Mouse (Mus musculus): Measurements from ENCODE around the gene Actn1.

Gene Actn1

GRCm38 (mm10) chr12:80218784-80219183 lies 41.4 kb downstream of the Actn1 start:
- ChIA-PET POLR2A (interaction anchor here in 2 of 4 experiments (0.9 to 16.3 kb wide), 13 partner anchors 9 to 100 kb away, joined by 3 to 471 read pairs (median 3); partner anchors contain the start of gene Actn1 (in 2 of the 2)), CTCF (interaction anchor here in 2 of 4 experiments (0.6 to 2.0 kb wide), 3 partner anchors 15 to 21 kb away, joined by 3 to 7 read pairs (median 3); no protein-coding TSS in a partner anchor)

- ChIA-PET POLR2A (interaction anchor here in 3 of 4 experiments (0.6 to 16.3 kb wide), 20 partner anchors 8 to 408 kb away, joined by 3 to 471 read pairs (median 3); partner anchors contain the start of gene Actn1 (in 3 of the 3)), CTCF (interaction anchor here in 3 of 4 experiments (0.7 to 2.7 kb wide), 4 partner anchors 18 to 21 kb away, joined by 3 to 11 read pairs (median 6); no protein-coding TSS in a partner anchor)
Measured at GRCm38 (mm10) chr12:80218045-80218611, 42.0 kb downstream of the Actn1 start.

GRCm38 (mm10) chr12:80217049-80217448 lies 43.1 kb downstream of the Actn1 start:
- ChIA-PET POLR2A (interaction anchor here (0.6 to 16.3 kb wide), 44 partner anchors 8 to 1175 kb away, joined by 3 to 471 read pairs (median 5); partner anchors contain the start of genes Actn1 (in 3 of the 4), Galnt16 (in 1 of the 4) and Zfp36l1 (in 1 of the 4)), CTCF (interaction anchor here (0.5 to 2.7 kb wide), 11 partner anchors 13 to 668 kb away, joined by 3 to 11 read pairs (median 4); no protein-coding TSS in a partner anchor)

GRCm38 (mm10) chr12:80216258-80216881 lies 43.8 kb downstream of the Actn1 start:
- ChIA-PET POLR2A (interaction anchor here (0.6 to 16.3 kb wide), 51 partner anchors 8 to 1175 kb away, joined by 3 to 471 read pairs (median 5); partner anchors contain the start of genes Actn1 (in 3 of the 4), Galnt16 (in 1 of the 4), Srsf5 (in 1 of the 4) and Zfp36l1 (in 1 of the 4)), CTCF (interaction anchor here (0.5 to 2.7 kb wide), 11 partner anchors 14 to 669 kb away, joined by 3 to 11 read pairs (median 4); no protein-coding TSS in a partner anchor)

- POLR2A ChIA-PET: interaction anchor here in 2 of 4 experiments (1.7 to 16.3 kb wide), 4 partner anchors 10 to 46 kb away, joined by 8 to 471 read pairs (median 62); partner anchors contain the start of gene Actn1 (in 2 of the 2)
- CTCF ChIA-PET: interaction anchor here in 1 of 4 experiments (0.6 kb wide), 1 partner anchor 17 kb away, joined by 3 read pairs; no protein-coding TSS in a partner anchor
Measured at GRCm38 (mm10) chr12:80213810-80214209, 46.4 kb downstream of the Actn1 start.

GRCm38 (mm10) chr12:80213263-80213662 lies 46.9 kb downstream of the Actn1 start:
- POLR2A ChIA-PET: interaction anchor here in 2 of 4 experiments (6.7 to 16.3 kb wide), 2 partner anchors 17 to 29 kb away, joined by 98 to 471 read pairs; partner anchors contain the start of gene Actn1 (in 1 of the 2)

GRCm38 (mm10) chr12:80210791-80211612 lies 49.2 kb downstream of the Actn1 start:
- POLR2A ChIA-PET: interaction anchor here in 3 of 4 experiments (0.6 to 2.7 kb wide), 25 partner anchors 9 to 112 kb away, joined by 3 to 13 read pairs (median 4); partner anchors contain the start of gene Actn1 (in 1 of the 3)
- CTCF ChIA-PET: interaction anchor here in 3 of 4 experiments (0.7 to 2.8 kb wide), 5 partner anchors 10 to 183 kb away, joined by 3 to 10 read pairs (median 3); no protein-coding TSS in a partner anchor

More at GRCm38 (mm10) chr12:80213263-80213662, 46.9 kb downstream of the Actn1 start:
- CTCF ChIA-PET: interaction anchor here in 1 of 4 experiments (0.5 to 0.6 kb wide), 2 partner anchors 16 to 48 kb away, joined by 3 to 4 read pairs; no protein-coding TSS in a partner anchor

- ChIA-PET CTCF (interaction anchor here in 3 of 4 experiments (0.6 to 2.8 kb wide), 7 partner anchors 9 to 1301 kb away, joined by 3 to 10 read pairs (median 3); no protein-coding TSS in a partner anchor), POLR2A (interaction anchor here in 3 of 4 experiments (0.5 to 2.7 kb wide), 36 partner anchors 8 to 511 kb away, joined by 3 to 14 read pairs (median 4); partner anchors contain the start of gene Actn1 (in 1 of the 3))
Measured at GRCm38 (mm10) chr12:80209914-80210313, 50.3 kb downstream of the Actn1 start.

GRCm38 (mm10) chr12:80208126-80208820 lies 51.9 kb downstream of the Actn1 start:
- ChIA-PET CTCF (interaction anchor here in 2 of 4 experiments (2.7 to 2.8 kb wide), 2 partner anchors 7 to 11 kb away, joined by 9 to 10 read pairs; no protein-coding TSS in a partner anchor), POLR2A (interaction anchor here in 3 of 4 experiments (0.6 to 1.8 kb wide), 4 partner anchors 9 to 80 kb away, joined by 3 to 7 read pairs (median 4); no protein-coding TSS in a partner anchor)

GRCm38 (mm10) chr12:80203284-80203683 lies 56.9 kb downstream of the Actn1 start:
- POLR2A ChIA-PET: interaction anchor here in 3 of 4 experiments (0.7 to 1.6 kb wide), 7 partner anchors 13 to 35 kb away, joined by 3 to 5 read pairs (median 3); no protein-coding TSS in a partner anchor
- CTCF ChIA-PET: interaction anchor here in 2 of 4 experiments (0.6 to 0.8 kb wide), 3 partner anchors 24 to 563 kb away, joined by 5 to 11 read pairs (median 9); no protein-coding TSS in a partner anchor

GRCm38 (mm10) chr12:80199738-80200137 lies 60.4 kb downstream of the Actn1 start:
- CTCF ChIA-PET: interaction anchor here (0.5 to 2.5 kb wide), 19 partner anchors 10 to 845 kb away, joined by 3 to 10 read pairs (median 3); no protein-coding TSS in a partner anchor
- POLR2A ChIA-PET: interaction anchor here in 3 of 4 experiments (0.5 to 5.7 kb wide), 15 partner anchors 10 to 126 kb away, joined by 3 to 26 read pairs (median 4); partner anchors contain the start of gene Actn1 (in 2 of the 3)

- ChIA-PET CTCF (interaction anchor here (0.6 to 3.5 kb wide), 20 partner anchors 11 to 197 kb away, joined by 3 to 20 read pairs (median 4); partner anchors contain the start of gene Actn1 (in 1 of the 4)), POLR2A (interaction anchor here in 2 of 4 experiments (1.0 to 5.7 kb wide), 11 partner anchors 9 to 399 kb away, joined by 3 to 26 read pairs (median 5); no protein-coding TSS in a partner anchor)
Measured at GRCm38 (mm10) chr12:80198487-80198886, 61.7 kb downstream of the Actn1 start.

GRCm38 (mm10) chr12:80197343-80197742 lies 62.8 kb downstream of the Actn1 start:
- ChIA-PET POLR2A (interaction anchor here in 3 of 4 experiments (0.6 to 5.7 kb wide), 19 partner anchors 10 to 400 kb away, joined by 3 to 26 read pairs (median 3); partner anchors contain the start of gene Actn1 (in 2 of the 3)), CTCF (interaction anchor here (0.5 to 3.5 kb wide), 82 partner anchors 9 to 873 kb away, joined by 3 to 20 read pairs (median 4); partner anchors contain the start of gene Actn1 (in 2 of the 4))

- CTCF ChIA-PET: interaction anchor here in 2 of 4 experiments (1.0 to 1.2 kb wide), 4 partner anchors 25 to 202 kb away, joined by 3 read pairs; no protein-coding TSS in a partner anchor
- POLR2A ChIA-PET: interaction anchor here (0.6 to 1.5 kb wide), 12 partner anchors 10 to 241 kb away, joined by 3 to 4 read pairs (median 3); no protein-coding TSS in a partner anchor
Measured at GRCm38 (mm10) chr12:80191806-80192205, 68.4 kb downstream of the Actn1 start.

- ChIA-PET POLR2A (interaction anchor here in 2 of 4 experiments (0.5 to 1.4 kb wide), 7 partner anchors 10 to 80 kb away, joined by 3 to 6 read pairs (median 4); no protein-coding TSS in a partner anchor), CTCF (interaction anchor here in 2 of 4 experiments (0.5 to 1.0 kb wide), 2 partner anchors 37 to 527 kb away, joined by 3 to 6 read pairs; no protein-coding TSS in a partner anchor)
Measured at GRCm38 (mm10) chr12:80191371-80191770, 68.8 kb downstream of the Actn1 start.
